Mouse (Mus musculus): Measurements from ENCODE around the gene Prickle4.
A peak's percentile ranks its signal among the peaks of the same experiment; 100 is the strongest.
"Not testable (repeated sequence)": the region's sequence is repeated elsewhere in the genome, so short reads cannot be mapped to it uniquely, and the experiment has no call there.

Gene Prickle4

DNA sequence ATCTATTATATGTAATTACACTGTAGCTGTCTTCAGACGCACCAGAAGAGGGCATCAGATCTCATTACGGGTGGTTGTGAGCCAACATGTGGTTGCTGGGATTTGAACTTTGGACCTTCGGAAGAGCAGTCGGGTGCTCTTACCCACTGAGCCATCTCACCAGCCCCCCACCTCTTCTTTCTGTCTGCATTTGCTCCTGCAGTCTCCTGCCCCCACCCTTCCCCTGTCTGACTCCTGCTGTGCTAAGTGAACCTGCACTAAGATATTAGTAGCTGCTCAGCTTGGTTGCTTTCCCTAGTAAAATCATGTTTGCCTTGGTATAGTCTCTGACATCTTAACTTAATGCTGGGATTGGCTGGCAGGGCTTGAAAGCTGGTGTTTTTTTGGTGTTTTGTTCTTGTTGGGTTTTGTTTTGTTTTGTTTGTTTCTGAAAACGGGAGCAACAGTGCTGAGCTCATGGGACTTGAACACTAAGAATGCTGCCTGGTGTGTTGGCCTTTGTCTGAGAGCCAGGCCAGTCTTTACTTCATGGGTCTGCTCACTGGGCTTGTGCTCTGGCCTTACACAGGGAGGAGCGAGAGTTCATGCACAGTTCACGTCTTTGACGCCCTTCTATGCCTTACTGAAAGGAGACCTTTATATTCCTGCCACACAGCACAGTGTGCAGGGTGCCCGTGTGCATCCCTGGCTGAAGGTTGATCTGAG lies 31.4 kb downstream of the Prickle4 start:
- DNase-seq, result no peak

DNA sequence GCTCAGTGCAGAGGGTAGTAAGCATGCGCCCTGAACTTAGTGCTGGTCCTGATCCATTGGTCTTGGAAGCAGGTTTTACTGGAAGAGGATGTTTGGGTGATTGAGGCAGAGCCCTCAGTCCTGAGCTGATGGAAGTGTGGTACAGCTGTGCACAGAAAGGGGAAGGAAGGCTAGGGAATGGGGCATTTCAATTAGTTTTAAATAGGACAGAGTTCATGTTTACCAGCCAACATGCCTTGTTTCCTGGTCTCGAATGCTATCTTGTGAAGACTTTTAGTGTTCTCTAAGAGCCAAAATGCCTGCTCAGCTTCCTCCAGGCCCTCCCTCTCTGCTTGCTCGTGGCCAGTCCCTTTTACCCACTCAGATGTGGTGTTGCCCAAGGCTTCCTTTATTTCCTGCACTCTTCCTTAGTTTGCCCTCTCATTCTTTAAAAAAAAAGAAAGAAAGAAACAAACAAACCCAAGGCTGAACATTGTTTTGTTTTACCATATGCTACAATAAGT lies 35.7 kb downstream of the Prickle4 start:
- no peak for DNase-seq

DNA sequence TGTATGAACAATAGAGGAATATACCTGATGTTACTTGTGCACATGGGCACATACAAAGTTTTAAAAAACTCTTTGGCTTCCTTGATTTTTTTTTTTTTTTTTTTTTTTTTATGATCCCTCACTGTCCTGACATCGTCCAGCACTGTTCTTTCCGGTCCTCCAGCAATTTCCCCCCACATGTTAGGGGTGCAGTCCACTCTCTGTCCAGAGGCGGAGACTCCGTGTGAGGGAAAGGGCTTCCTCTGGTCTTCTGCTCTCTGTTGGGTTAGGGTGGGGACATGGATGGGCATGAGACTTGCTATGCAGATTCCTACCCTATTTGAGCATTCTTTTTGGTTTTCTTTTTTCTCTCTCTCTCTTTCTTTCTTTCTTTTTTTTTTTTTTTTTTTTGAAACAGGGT lies 36.6 kb downstream of the Prickle4 start:
- no peak for DNase-seq

DNA sequence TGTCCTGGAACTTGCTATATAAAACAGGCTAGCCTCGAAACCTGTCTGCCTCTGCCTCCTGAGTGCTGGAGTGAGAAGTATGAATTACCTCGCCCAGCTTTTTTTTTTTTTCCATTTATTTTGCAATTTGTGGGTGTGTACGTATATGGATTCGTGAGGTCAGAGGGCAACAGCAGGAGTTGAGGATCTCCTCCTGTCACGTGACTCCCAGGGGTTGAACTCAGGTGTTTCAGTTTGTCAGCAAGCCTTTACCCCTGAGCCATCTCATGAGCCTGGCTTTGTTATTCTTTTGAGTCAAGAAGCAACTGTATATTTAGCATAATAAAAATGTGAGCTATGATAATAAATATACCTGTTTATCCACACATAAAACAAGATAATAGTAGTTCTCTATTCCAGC lies 38.8 kb downstream of the Prickle4 start:
- no peak for DNase-seq

DNA sequence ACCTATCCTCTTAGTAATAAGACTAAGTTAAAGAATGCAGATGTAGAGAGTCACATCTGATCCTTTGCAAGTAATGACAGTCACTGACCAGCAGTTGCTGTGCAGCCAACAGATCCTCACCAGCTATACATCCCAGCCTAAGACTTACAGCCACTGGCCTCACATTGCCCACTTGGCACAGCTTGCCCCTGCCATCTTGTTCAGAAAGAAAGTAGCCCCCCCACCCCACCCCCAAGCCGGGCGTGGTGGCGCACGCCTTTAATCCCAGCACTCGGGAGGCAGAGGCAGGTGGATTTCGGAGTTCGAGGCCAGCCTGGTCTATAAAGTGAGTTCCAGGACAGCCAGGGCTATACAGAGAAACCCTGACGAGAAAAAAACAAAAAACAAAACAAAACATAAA lies 40.2 kb downstream of the Prickle4 start:
- not testable (repeated sequence) for DNase-seq

DNA sequence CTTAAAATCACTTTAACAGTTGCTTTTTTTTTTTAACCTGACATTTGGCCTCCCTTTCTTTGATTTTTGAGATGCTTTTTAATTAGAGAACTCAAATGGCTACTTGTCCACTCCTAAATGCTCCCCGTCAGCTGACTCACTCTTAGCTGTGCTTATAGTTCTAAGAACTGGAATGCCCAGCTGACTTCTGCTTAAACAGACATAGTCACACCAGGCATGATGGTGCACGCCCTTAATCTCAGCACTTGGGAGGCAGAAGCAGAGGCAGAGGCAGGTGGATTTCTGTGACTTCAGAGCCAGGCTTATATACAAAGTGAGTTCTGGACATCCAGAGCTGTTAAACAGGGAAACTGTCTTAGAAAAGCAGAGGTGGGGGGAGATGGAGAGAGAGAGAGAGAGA lies 42.6 kb downstream of the Prickle4 start:
- DNase-seq, result no peak

DNA sequence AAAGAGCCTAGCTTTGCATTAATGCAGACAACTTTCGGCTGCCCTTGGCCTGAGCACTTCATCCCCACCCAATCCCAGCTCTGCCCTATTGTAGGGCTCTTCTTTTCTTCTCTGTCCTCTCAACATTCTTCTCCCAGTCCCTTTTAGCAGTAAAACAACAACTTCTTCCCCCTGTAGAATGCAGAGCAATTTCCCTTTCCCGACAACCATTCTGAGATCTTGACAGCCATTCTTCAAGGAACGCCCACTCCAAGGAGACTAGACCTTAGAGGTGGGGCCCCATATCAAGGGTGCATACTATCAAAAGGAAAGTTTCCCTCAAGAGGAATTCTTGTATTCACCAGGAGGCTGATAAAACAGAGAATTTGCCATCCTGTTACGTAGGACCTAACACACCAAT lies 45.6 kb downstream of the Prickle4 start:
- DNase-seq, result no peak

DNA sequence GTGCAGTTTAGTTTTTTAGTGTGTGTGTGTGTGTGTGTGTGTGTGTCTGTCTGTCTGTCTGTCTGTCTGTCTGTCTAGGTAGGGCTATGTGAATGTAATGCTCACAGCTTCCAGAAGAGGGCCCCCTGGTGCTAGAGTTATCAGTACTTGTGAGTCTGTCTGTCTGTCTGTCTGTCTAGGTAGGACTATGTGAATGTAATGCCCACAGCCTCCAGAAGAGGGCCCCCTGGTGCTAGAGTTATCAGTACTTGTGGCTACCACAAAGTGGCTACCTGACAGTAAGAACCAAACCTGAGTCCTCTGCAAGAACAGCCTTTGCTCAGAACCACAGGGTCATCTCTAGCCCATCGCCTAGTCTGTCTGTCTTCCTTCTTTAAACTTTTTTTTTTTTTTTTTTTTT lies 47.9 kb downstream of the Prickle4 start:
- peak; percentile 73 to 83 for DNase-seq

DNA sequence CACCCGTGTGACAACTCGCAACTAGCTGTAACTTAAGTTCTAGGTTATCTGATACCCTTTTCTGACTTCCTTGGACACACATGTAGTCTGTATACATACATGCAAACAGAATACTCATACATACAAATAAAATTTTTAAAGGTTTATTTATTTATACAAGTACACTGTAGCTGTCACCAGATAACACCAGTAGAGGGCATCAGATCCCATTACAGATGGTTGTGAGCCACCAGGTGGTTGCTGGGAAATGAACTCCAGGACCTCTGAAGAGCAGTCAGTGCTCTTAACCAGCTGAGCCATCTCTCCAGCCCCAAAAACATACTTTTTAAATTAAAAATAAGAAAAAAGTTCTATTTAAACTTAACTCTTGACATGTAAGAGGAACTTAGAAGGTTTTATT lies 51.5 kb downstream of the Prickle4 start:
- no peak for DNase-seq
